Mouse (Mus musculus): ENCODE data around the gene Sesn3. TPM values are rescaled to one million over a fixed set of nuclear protein-coding genes. Genes with fewer than 3 reads are reported as not detected.

The Sesn3 gene
- polyA plus RNA-seq, 1 experiment from 2014 or later, result 22.9 TPM

DNA sequence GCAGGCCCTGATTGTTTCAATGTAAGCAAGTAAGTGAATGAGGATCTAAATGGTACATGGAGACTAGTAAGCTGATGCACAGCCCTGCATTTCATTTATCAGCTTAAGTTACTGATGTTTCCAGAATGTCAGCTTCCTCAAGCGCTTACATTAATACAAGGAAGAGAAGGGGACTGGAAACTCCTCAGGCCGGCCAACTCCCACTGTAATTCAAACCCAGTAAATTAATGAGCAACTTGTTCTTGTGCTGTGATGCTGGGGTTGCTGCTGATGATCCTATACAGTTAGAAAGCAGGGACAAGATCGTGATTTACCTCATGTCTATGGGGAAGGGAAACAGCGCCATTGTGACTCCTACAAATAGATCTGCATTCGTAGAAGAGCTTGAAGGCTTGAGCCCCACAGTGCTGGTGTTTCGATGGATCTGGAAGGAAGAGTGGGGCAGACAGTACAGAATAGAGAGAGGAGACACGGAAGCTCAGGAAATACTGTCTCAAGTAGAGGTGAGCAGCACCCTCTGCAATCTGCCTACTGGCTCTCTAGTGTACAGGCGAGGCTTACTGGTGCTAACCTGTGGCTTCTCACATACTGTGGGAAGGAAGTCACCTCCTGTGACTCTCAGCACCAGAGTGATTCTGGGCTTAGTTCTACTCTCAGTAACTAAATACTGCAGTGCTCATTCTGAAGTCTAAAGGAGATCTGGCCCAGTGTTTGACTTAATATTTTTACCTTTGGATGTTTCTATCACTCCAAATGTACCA, 21.0 kb downstream of the Sesn3 start:
- Histone ChIP-seq H3K4me1 (no peaks in the 10 kb centered on the region), H3K36me3 (no peaks in the 10 kb centered on the region), H3K27me3 (ENCODE audit: low read depth, poor library complexity, severe bottlenecking) (no peaks in the 10 kb centered on the region), H3K9me3 (replicated peaks) (no peaks in the 10 kb centered on the region), H3K27ac (no peak overlapping the region), H3K4me3 (no peak overlapping the region)
- DNase-seq (ENCODE audit: low spot score), result no peak
- WGBS, result 93% methylated on average over 8 of the region's 8 CpGs

DNA sequence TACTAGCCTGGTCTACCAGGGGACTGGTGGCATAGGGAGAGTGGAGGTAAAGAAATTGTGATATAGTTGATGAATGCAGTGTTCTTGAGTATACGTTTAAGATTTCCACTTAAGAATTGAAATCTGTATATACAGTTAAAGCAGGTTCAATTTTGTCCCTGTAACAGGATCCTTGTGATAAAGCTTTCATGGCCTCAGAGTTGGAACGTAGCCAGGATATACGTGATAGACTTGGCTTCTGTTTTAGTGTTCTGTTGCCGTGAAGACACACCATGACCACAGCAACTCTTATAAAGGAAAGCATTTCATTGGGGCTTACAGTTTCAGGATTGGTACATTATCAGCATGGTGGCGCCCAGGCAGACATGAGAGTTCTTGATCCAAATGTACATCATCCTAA, 22.3 kb downstream of the Sesn3 start:
- Histone ChIP-seq H3K27ac (no peak overlapping the region), H3K4me1 (no peaks in the 10 kb centered on the region), H3K36me3 (no peaks in the 10 kb centered on the region), H3K4me3 (no peak overlapping the region), H3K27me3 (ENCODE audit: low read depth, poor library complexity, severe bottlenecking) (no peaks in the 10 kb centered on the region), H3K9me3 (replicated peaks) (no peaks in the 10 kb centered on the region)
- WGBS, result 97% methylated on average over 5 of the region's 5 CpGs
- DNase-seq (ENCODE audit: low spot score), result no peak

DNA sequence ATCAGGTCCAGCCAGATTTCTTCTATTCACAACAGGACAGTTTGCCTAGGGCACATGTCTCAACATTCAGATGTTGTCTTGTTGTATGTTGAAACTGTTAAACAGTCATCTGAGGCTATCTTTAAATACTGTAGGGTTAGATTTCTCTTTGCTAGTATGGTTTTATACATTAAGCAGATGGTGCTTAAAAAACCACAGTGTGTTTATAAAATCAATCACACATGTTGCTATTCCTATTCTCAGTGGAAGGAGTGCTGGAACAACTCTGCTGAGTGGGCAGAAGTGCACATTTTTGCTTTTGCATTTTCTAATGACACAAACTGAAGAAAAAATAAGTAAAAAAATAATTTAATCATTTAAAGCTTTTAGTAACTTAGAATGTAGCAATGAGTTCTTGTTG, 25.0 kb downstream of the Sesn3 start:
- H3K4me1 ChIP-seq, result no peaks in the 10 kb centered on the region
- H3K9me3 ChIP-seq (replicated peaks), result no peaks in the 10 kb centered on the region
- DNase-seq (ENCODE audit: low spot score), result no peak
- H3K4me3 ChIP-seq, result no peak overlapping the region
- H3K27me3 ChIP-seq (ENCODE audit: low read depth, poor library complexity, severe bottlenecking), result no peaks in the 10 kb centered on the region
- H3K27ac ChIP-seq, result no peak overlapping the region
- H3K36me3 ChIP-seq, result no peaks in the 10 kb centered on the region

DNA sequence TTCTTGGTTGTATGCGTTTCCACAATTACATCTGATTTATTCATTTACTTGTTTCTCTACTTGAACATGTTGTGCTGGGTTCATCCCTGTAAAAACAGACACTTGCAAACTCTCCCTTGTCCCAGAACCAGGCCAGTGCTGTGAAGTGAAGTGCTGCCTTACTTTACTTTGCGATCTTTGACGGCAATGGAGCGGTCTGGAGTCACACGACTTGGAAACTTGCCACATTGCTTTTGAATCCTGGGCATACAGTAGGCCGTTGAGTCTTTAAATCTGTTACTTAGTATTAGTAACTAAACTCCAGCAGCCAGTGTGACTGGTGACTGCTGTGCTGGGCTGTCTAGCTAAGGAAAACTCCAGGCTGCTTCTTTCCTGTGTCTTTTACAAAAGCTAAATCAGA, 25.9 kb downstream of the Sesn3 start:
- H3K36me3 ChIP-seq, result no peaks in the 10 kb centered on the region
- no peak overlapping the region for H3K27ac ChIP-seq
- no peaks in the 10 kb centered on the region for H3K4me1 ChIP-seq
- H3K9me3 ChIP-seq (replicated peaks), result no peaks in the 10 kb centered on the region
- H3K27me3 ChIP-seq (ENCODE audit: low read depth, poor library complexity, severe bottlenecking), result no peaks in the 10 kb centered on the region
- no peak overlapping the region for H3K4me3 ChIP-seq
- WGBS, result 89% methylated on average over 6 of the region's 6 CpGs
- no peak for DNase-seq (ENCODE audit: low spot score)

DNA sequence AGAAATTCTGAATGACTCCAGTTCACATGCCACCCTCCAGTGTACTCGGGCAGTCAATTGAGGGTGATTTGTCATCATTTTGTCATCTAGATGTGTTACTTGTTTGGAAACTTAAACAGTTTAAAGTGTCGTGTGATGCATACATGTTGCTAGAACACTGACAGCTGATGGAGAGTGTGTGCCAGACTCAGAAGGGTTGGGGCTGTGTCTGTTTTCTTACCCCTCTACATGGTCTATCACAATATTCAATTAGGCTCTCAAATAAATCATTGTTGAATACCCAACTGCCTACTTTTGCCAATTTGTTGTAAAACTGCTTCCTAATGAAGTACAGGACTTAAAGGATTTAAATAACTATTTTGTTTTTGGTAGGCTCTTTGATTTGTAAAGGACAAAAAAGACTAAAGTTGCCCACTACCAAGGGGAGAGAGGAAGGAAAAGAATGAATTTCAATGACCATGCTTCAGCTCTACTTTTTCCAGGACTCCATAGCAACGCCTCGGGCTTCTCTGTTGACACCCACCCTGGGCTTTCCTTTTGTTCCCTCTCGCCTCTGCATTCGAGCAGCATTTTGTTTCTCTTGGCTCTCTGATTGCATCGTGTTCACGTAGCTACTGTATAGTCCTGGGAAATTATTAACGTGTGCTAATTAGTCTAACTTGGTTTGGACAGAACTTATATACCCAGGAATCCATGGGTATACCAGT, 29.5 kb downstream of the Sesn3 start:
- 81% methylated on average over 9 of the region's 9 CpGs for WGBS

DNA sequence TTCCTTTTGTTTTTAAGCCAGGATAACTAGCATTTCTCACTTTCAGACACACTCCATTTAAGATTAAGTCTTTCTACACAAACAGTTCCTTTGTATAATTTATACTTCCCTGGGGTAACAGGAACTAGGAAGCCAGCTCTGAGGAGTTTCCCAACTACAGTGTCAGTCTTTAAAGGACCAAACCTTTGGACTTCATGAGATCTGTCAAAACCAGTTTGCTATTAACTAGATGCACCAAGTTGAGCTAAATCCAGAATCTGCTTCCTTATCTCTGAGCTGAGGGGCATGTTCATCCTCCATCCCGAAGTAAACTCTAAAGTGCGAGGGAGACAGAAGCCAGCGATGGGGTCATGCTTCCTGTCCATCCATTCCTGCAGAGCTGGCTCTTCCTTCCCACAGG, 32.5 kb downstream of the Sesn3 start:
- peaks cover 41% of the 10 kb centered on the region for H3K36me3 ChIP-seq
- no peak overlapping the region for H3K27ac ChIP-seq
- 96% methylated on average over 3 of the region's 3 CpGs for WGBS
- no peak overlapping the region for H3K4me3 ChIP-seq
- DNase-seq (ENCODE audit: low spot score), result no peak
- H3K27me3 ChIP-seq (ENCODE audit: low read depth, poor library complexity, severe bottlenecking), result no peaks in the 10 kb centered on the region
- H3K9me3 ChIP-seq (replicated peaks), result no peaks in the 10 kb centered on the region
- no peaks in the 10 kb centered on the region for H3K4me1 ChIP-seq

More for the DNA sequence above, 29.5 kb downstream of the Sesn3 start:
- H3K27ac ChIP-seq, result no peak overlapping the region
- no peaks in the 10 kb centered on the region for H3K27me3 ChIP-seq (ENCODE audit: low read depth, poor library complexity, severe bottlenecking)
- H3K36me3 ChIP-seq, result peaks cover 15% of the 10 kb centered on the region
- no peaks in the 10 kb centered on the region for H3K4me1 ChIP-seq
- H3K9me3 ChIP-seq (replicated peaks), result no peaks in the 10 kb centered on the region
- H3K4me3 ChIP-seq, result no peak overlapping the region
- no peak for DNase-seq (ENCODE audit: low spot score)

DNA sequence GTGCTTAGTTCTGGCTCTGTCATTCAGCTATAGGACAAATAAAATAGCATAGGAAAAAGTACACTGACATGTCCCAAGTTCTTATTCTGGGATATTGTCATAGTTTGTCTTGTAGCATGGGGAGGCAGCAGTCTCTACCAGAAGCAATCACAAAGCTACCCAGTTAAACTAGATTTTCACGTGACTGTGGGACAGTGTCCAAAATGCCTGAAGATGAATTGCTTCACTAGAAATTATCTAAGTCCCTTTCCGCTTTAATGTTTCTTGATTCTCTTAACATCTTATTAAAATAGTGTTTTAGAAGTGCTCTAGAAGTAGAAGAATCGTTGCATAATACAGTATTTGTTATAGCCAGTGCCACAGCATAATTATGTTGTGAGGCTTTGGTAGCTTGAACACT, 39.1 kb downstream of the Sesn3 start:
- 93% methylated on average over 3 of the region's 3 CpGs for WGBS
- Histone ChIP-seq H3K9me3 (replicated peaks) (no peaks in the 10 kb centered on the region), H3K27ac (no peak overlapping the region), H3K27me3 (ENCODE audit: low read depth, poor library complexity, severe bottlenecking) (no peaks in the 10 kb centered on the region), H3K4me1 (no peaks in the 10 kb centered on the region), H3K36me3 (peaks cover 79% of the 10 kb centered on the region), H3K4me3 (no peak overlapping the region)
- no peak for DNase-seq (ENCODE audit: low spot score)

DNA sequence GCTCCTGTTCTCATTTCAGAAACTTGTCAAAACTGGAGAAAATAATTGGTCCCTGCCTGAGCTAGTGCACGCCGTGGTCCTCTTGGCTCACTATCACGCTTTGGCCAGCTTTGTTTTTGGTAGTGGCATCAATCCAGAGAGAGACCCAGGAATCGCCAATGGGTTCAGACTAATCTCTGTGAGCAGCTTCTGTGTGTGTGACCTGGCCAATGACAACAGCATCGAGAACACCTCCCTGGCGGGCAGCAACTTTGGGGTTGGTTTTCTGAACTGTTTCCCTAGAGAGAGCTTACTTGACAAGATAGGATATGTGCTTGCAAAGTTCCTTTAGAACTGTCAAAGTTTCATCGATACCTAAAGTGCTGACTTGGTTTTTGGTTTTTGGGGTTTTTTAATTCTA, 39.6 kb downstream of the Sesn3 start:
- Histone ChIP-seq H3K36me3 (peaks cover 79% of the 10 kb centered on the region), H3K4me3 (no peak overlapping the region), H3K27me3 (ENCODE audit: low read depth, poor library complexity, severe bottlenecking) (no peaks in the 10 kb centered on the region), H3K4me1 (no peaks in the 10 kb centered on the region), H3K9me3 (replicated peaks) (no peaks in the 10 kb centered on the region), H3K27ac (no peak overlapping the region)
- DNase-seq (ENCODE audit: low spot score), result no peak
- WGBS, result 93% methylated on average over 7 of the region's 7 CpGs

DNA sequence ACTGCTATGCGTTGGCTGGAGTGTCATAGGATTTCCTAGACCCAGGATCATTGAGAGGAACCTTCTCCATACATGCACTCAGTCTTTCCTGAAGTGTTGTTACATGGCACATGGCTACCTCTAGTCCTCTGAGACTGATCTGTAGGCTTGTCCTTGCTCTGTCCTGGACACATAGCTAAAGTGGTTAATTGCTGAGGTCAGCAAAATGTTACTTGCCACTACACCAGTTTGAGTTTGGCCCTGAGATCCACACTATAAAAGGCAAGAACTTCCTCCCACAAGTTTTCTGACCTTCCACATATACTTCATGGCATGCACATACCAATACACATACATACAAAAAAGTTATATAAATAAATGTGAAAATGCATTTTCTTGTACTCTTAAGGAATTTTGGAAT, 41.8 kb downstream of the Sesn3 start:
- H3K27ac ChIP-seq, result no peak overlapping the region
- peaks cover 76% of the 10 kb centered on the region for H3K36me3 ChIP-seq
- H3K4me1 ChIP-seq, result no peaks in the 10 kb centered on the region
- no peaks in the 10 kb centered on the region for H3K9me3 ChIP-seq (replicated peaks)
- H3K27me3 ChIP-seq (ENCODE audit: low read depth, poor library complexity, severe bottlenecking), result no peaks in the 10 kb centered on the region
- WGBS, result 97% methylated on average over 1 of the region's 1 CpGs
- H3K4me3 ChIP-seq, result no peak overlapping the region
- DNase-seq (ENCODE audit: low spot score), result no peak

DNA sequence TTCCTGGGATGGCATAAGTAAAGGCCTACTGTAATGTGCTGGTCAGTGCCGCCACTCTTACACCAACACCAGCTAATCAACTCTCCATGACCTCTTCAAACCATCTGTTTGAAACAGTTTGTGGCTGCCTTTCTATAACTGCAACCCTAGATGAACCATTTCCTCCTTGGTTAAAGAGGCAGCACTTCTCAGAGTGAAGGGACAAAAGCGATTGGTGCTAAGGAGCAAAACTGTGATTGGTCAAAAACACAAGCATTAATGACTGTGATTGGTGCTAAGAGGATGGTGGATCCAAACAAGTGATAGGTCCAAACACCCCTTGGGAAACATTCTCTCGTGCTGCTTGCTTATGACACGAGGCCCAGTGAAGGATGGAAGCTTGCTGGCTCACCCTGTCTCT, 61.0 kb downstream of the Sesn3 start:
- H3K4me3 ChIP-seq, result no peak overlapping the region
- no peaks in the 10 kb centered on the region for H3K27me3 ChIP-seq (ENCODE audit: low read depth, poor library complexity, severe bottlenecking)
- H3K36me3 ChIP-seq, result peaks cover 14% of the 10 kb centered on the region; the same call in 1 of the 2 replicates
- no peak for DNase-seq (ENCODE audit: low spot score)
- H3K27ac ChIP-seq, result no peak overlapping the region
- no peaks in the 10 kb centered on the region for H3K9me3 ChIP-seq (replicated peaks)
- H3K4me1 ChIP-seq, result no peaks in the 10 kb centered on the region
- 86% methylated on average over 4 of the region's 4 CpGs for WGBS

DNA sequence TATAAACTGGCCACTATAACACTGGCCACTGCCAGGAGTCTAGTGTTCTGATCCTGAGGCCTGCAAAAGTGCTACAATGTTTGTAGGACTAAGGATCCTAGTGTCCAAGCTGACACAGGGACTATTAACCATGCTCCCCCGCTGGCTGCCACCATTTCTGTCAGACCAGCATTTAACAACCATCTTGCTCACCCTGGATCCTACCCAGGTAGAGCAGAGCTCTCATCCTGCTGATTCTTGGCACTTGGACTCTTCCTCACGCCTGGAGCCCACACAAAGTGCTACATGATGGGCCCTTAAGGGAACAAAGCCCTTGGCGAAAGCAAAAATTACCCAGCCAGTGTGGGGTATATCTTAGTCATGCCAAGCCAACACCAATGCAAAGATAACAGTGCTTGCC, 62.0 kb downstream of the Sesn3 start:
- peaks cover 7% of the 10 kb centered on the region; the same call in 1 of the 2 replicates for H3K36me3 ChIP-seq
- H3K27me3 ChIP-seq (ENCODE audit: low read depth, poor library complexity, severe bottlenecking), result no peaks in the 10 kb centered on the region
- H3K4me1 ChIP-seq, result no peaks in the 10 kb centered on the region
- H3K4me3 ChIP-seq, result no peak overlapping the region
- H3K9me3 ChIP-seq (replicated peaks), result no peaks in the 10 kb centered on the region
- DNase-seq (ENCODE audit: low spot score), result no peak
- WGBS, result 86% methylated on average over 3 of the region's 3 CpGs
- no peak overlapping the region for H3K27ac ChIP-seq

DNA sequence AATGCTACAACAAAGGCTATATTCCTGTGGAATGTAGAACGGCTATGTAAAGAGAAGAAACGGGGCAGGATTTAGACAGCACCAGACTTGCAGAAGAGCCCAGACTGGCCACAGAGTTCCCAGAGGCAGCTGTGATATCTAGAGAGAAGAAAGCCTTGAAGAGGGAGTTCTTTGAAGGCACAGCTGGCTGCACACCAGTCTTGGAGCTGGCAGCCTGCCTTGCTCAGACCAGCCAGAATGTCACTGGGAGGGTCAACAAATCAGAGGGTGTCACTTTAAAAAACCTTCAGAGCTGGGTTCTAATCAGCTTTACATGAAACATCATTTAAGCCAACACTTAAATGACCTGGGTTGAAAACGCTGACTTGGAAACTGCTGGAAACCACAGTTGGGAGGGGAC, 63.8 kb downstream of the Sesn3 start:
- Histone ChIP-seq H3K4me3 (no peak overlapping the region), H3K27ac (no peak overlapping the region), H3K27me3 (ENCODE audit: low read depth, poor library complexity, severe bottlenecking) (no peaks in the 10 kb centered on the region), H3K36me3 (no peaks in the 10 kb centered on the region), H3K9me3 (replicated peaks) (no peaks in the 10 kb centered on the region), H3K4me1 (no peaks in the 10 kb centered on the region)
- 75% methylated on average over 3 of the region's 3 CpGs for WGBS
- DNase-seq (ENCODE audit: low spot score), result no peak

DNA sequence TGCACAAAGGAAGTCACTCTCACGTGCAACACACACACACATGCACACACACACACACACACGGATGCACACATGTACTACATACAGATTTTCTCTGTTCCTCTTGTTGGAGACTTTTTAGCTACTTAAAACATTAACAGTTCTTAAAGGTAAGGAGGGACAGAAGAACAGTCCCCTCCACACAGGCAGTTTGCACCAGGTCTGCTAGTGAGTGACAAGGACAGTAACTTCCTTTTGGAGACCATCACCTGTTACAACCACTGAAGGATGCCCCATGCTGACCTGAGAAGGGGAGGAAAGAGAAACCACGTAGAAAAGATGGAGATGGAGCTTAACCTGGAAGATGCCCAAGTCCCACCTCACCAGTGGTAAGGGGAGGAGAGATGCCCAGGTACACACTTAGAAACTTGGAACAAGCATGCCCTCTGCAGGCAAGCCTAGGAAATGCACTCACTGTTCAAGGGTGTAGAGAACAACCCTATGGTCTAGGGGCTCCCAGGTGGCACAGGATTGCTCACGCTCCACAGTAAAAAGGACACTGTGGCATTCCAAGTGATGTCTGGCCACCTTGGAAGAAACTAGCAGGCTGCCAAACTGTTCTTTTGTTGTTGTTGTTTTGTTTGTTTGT, 67.3 kb downstream of the Sesn3 start:
- no peaks in the 10 kb centered on the region for H3K36me3 ChIP-seq
- no peaks in the 10 kb centered on the region for H3K4me1 ChIP-seq
- no peaks in the 10 kb centered on the region for H3K27me3 ChIP-seq (ENCODE audit: low read depth, poor library complexity, severe bottlenecking)
- H3K9me3 ChIP-seq (replicated peaks), result no peaks in the 10 kb centered on the region
- H3K4me3 ChIP-seq, result no peak overlapping the region
- no peak overlapping the region for H3K27ac ChIP-seq
- WGBS, result 68% methylated on average over 4 of the region's 4 CpGs
- DNase-seq (ENCODE audit: low spot score), result peak; percentile 78

Measured in limb, embryonic 10.5 days (tissue).